Mouse (Mus musculus) heart, postnatal 0 days (tissue): ENCODE measurements around the gene Plce1.

Source experiments
- CTCF ChIP-seq: IDR thresholded peaks from 2 replicates; pipeline ENCODE4 v1.5.1; 2016; ENCODE audit warnings: antibody characterized with exemption, control low read depth, low read depth
- EP300 ChIP-seq: IDR thresholded peaks from 2 replicates; pipeline ENCODE4 v1.6.1; 2016; ENCODE audit warnings: antibody characterized with exemption, low read depth

GRCm38 (mm10) chr19:38778805-38779204 is 297.9 kb downstream of the Plce1 start:
- no peak for TF ChIP-seq CTCF
- TF ChIP-seq EP300, result no peak
